Mouse (Mus musculus) 416B (cell line): Measurements from ENCODE around the gene Fpgs.

Experiments used
- DNase-seq: peaks from one replicate; pipeline ENCODE4 v3.0.0; 2011; ENCODE audit warnings: low read depth

Fpgs gene

GRCm38 (mm10) chr2:32671147-32671546 lies 32.8 kb downstream of the Fpgs start:
- DNase-seq = peak; percentile 15

GRCm38 (mm10) chr2:32669876-32670275 lies 34.1 kb downstream of the Fpgs start:
- DNase-seq = no peak

GRCm38 (mm10) chr2:32668176-32668575 lies 35.8 kb downstream of the Fpgs start:
- no peak for DNase-seq

GRCm38 (mm10) chr2:32667775-32668174 lies 36.2 kb downstream of the Fpgs start:
- no peak for DNase-seq

- DNase-seq = no peak
Observed at GRCm38 (mm10) chr2:32665853-32666252, 38.1 kb downstream of the Fpgs start.

- no peak for DNase-seq
Observed at GRCm38 (mm10) chr2:32665345-32665744, 38.6 kb downstream of the Fpgs start.

- no peak for DNase-seq
Observed at GRCm38 (mm10) chr2:32662291-32662690, 41.7 kb downstream of the Fpgs start.

GRCm38 (mm10) chr2:32661509-32662107 lies 42.3 kb downstream of the Fpgs start:
- DNase-seq = peak; percentile 58

GRCm38 (mm10) chr2:32658873-32659272 lies 45.1 kb downstream of the Fpgs start:
- no peak for DNase-seq

GRCm38 (mm10) chr2:32655826-32656225 lies 48.1 kb downstream of the Fpgs start:
- no peak for DNase-seq

- DNase-seq = no peak
Observed at GRCm38 (mm10) chr2:32655394-32655744, 48.6 kb downstream of the Fpgs start.

- peak; percentile 41 for DNase-seq
Observed at GRCm38 (mm10) chr2:32654743-32655393, 49.1 kb downstream of the Fpgs start.

GRCm38 (mm10) chr2:32653764-32654163 lies 50.2 kb downstream of the Fpgs start:
- no peak for DNase-seq

- DNase-seq = no peak
Observed at GRCm38 (mm10) chr2:32647366-32647765, 56.6 kb downstream of the Fpgs start.

GRCm38 (mm10) chr2:32646379-32647056 lies 57.4 kb downstream of the Fpgs start, which contains the start of gene Eng:
TSS of gene Eng (plus strand) at chr2:32646595.
- peak; percentile 45 for DNase-seq

GRCm38 (mm10) chr2:32645647-32646046 lies 58.3 kb downstream of the Fpgs start:
- DNase-seq = no peak

GRCm38 (mm10) chr2:32644799-32645475 lies 59.0 kb downstream of the Fpgs start:
- no peak for DNase-seq

GRCm38 (mm10) chr2:32644083-32644482 lies 59.9 kb downstream of the Fpgs start:
- no peak for DNase-seq

GRCm38 (mm10) chr2:32642813-32643212 lies 61.1 kb downstream of the Fpgs start:
- DNase-seq = no peak

GRCm38 (mm10) chr2:32641810-32642209 lies 62.1 kb downstream of the Fpgs start:
- DNase-seq = no peak

- peak; percentile 78 for DNase-seq
Observed at GRCm38 (mm10) chr2:32640550-32641051, 63.3 kb downstream of the Fpgs start.

GRCm38 (mm10) chr2:32639632-32640031 lies 64.3 kb downstream of the Fpgs start:
- peak; percentile 59 for DNase-seq
